In the genomic region with DNA sequence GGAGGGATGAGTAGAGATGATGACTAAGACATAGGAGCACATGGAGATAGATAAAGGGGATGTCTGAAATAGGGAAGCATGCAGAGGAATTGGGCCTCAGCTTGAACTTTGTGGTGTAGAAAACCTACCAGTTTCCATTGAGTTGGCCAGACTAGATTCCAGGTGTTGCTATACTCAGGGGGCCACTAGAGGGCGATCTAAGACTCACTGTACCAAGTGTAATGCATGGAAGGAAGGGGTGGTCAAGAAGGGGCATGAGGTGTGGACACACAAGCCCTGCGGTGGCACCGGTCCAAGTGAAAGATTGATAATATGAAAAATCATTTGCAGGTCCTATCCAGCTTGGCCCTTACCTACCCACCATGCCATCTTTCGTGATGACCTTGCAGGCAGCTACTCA, we compare ENCODE assay signal across 9 mouse cellular contexts. TPM values are rescaled to one million over a fixed set of nuclear protein-coding genes. Genes with fewer than 3 reads are reported as not detected.
DNase-seq lines count a peak whose midpoint lies in the region; ATAC-seq and TF ChIP-seq lines count a peak whose summit lies in the region.
"Had no signal": no experiment of that assay in that cellular context is flagged by ENCODE, and none has a peak within 500 bp of the region (broad histone marks: within the 10 kb centered on the region; RNA-seq: fewer than 3 reads in every experiment).

No protein-coding gene starts in this region.

- H3K4me2 ChIP-seq in kidney, embryonic 15.5 days, result no peak overlapping the region
- H3K4me2 ChIP-seq: neural tube, embryonic 12.5 days had no signal

- ATAC-seq in kidney, embryonic 15.5 days (replicated peaks; ENCODE audit: low FRiP score), result no peak

- no peaks in the 10 kb centered on the region for H3K27me3 ChIP-seq in kidney, embryonic 15.5 days
- peaks cover 11% of the 10 kb centered on the region for H3K27me3 ChIP-seq in liver, adult 2 months (ENCODE audit: control insufficient read depth, insufficient read depth, low read length)
- H3K27me3 ChIP-seq: neural tube, embryonic 12.5 days had no signal

- peak; percentile 75 for TF ChIP-seq CTCF in liver, adult 2 months (IDR thresholded peaks at IDR 0.05; ENCODE audit: low read depth, low read length)

- no peaks in the 10 kb centered on the region for H3K9me3 ChIP-seq in kidney, embryonic 15.5 days (replicated peaks)
- H3K9me3 ChIP-seq: neural tube, embryonic 12.5 days had no signal

- H3K4me3 ChIP-seq in kidney, embryonic 15.5 days (replicated peaks), result no peak overlapping the region
- H3K4me3 ChIP-seq in liver, adult 2 months (ENCODE audit: insufficient read depth, low read depth, low read length), result no peak overlapping the region
- H3K4me3 ChIP-seq: neural tube, embryonic 12.5 days had no signal

- peaks cover 41% of the 10 kb centered on the region for H3K36me3 ChIP-seq in kidney, embryonic 15.5 days
- peaks cover 3% of the 10 kb centered on the region; the same call in 1 of the 2 replicates for H3K36me3 ChIP-seq in liver, adult 2 months (ENCODE audit: control insufficient read depth, insufficient read depth, low read length)

- no peaks in the 10 kb centered on the region for H3K79me2 ChIP-seq in liver, adult 2 months (ENCODE audit: control insufficient read depth, insufficient read depth, low read length)

- no peak for TF ChIP-seq POLR2A in liver, adult 2 months (IDR thresholded peaks at IDR 0.05; ENCODE audit: extremely low read depth, insufficient read depth, low read length)

- DNase-seq in kidney, adult 11 months, result peak; percentile 56
- DNase-seq in adrenal gland, postnatal 10 days, result peak; percentile 83
- peak; percentile 70 for DNase-seq in embryo, embryonic 9.5 days (ENCODE audit: extremely low spot score)
- peak; percentile 49 to 79 for DNase-seq in kidney, adult 8-10 months
- peak; percentile 53 for DNase-seq in liver, adult 2 months (ENCODE audit: extremely low read depth, low read depth, low spot score)
- DNase-seq in retina, embryonic 14.5 days (ENCODE audit: low spot score), result peak; percentile 85
- DNase-seq in thymus, postnatal 4 days, result peak; percentile 86

- peaks cover 16% of the 10 kb centered on the region for H3K4me1 ChIP-seq in kidney, embryonic 15.5 days
- H3K4me1 ChIP-seq in liver, adult 2 months (ENCODE audit: control insufficient read depth, insufficient read depth, low read length), result peaks cover 7% of the 10 kb centered on the region; the same call in 1 of the 2 replicates

- no peak overlapping the region for H3K9ac ChIP-seq in kidney, embryonic 15.5 days
- no peak overlapping the region for H3K9ac ChIP-seq in liver, adult 2 months (ENCODE audit: low read depth, low read length)
- H3K9ac ChIP-seq: neural tube, embryonic 12.5 days had no signal

- no peak overlapping the region for H3K27ac ChIP-seq in kidney, embryonic 15.5 days
- no peak overlapping the region for H3K27ac ChIP-seq in liver, adult 2 months (replicated peaks; ENCODE audit: insufficient read depth, low read depth, low read length)
- H3K27ac ChIP-seq: neural tube, embryonic 12.5 days had no signal

- WGBS in kidney, embryonic 15.5 days, result 47% methylated on average over 4 of the region's 4 CpGs
- 44% methylated on average over 4 of the region's 4 CpGs for whole genome bisulfite sequencing in liver, adult 2 months

RNA-seq across cellular contexts. Expression of a gene that starts 3.2 kb away (rescaled TPM):
- polyA plus RNA-seq in kidney, embryonic 15.5 days (2015; fragmentation: Nextera tagmentation; extraction: Ambion mirVana), result 52.7 and 57.3 TPM in 2 replicates
- 10 to 100 TPM; 28.2 to 28.7 TPM for total RNA-seq in adrenal gland, postnatal 10 days (2021)
- total RNA-seq in liver, adult 2 months (2014; rRNA removed), result 0.09 and 0.27 TPM in 2 replicates
- polyA plus RNA-seq in liver, adult 2 months (2012; rRNA removed), result 0.21 and 0.91 TPM in 2 replicates

RNA-seq across cellular contexts. Expression of a gene that starts 15.3 kb away (rescaled TPM):
- polyA plus RNA-seq in kidney, embryonic 15.5 days (2015; fragmentation: Nextera tagmentation; extraction: Ambion mirVana), result 12.4 and 13.9 TPM in 2 replicates
- 10 to 100 TPM; 17.6 to 21.4 TPM for total RNA-seq in adrenal gland, postnatal 10 days (2021)
- 11.3 and 12.5 TPM in 2 replicates for total RNA-seq in liver, adult 2 months (2014; rRNA removed)
- polyA plus RNA-seq in liver, adult 2 months (2012; rRNA removed), result 8.7 and 10.6 TPM in 2 replicates

RNA-seq across cellular contexts. Expression of a gene that starts 28.7 kb away (rescaled TPM):
- polyA plus RNA-seq in kidney, embryonic 15.5 days (2015; fragmentation: Nextera tagmentation; extraction: Ambion mirVana), result 14.9 and 15.8 TPM in 2 replicates
- total RNA-seq in adrenal gland, postnatal 10 days (2021), result 10 to 100 TPM; 14.8 to 15.4 TPM
- total RNA-seq in liver, adult 2 months (2014; rRNA removed), result 43.6 and 50.5 TPM in 2 replicates
- polyA plus RNA-seq in liver, adult 2 months (2012; rRNA removed), result 76.8 and 86.2 TPM in 2 replicates

RNA-seq across cellular contexts. Expression of a gene that starts 45.3 kb away (rescaled TPM):
- 36.3 and 37.2 TPM in 2 replicates for polyA plus RNA-seq in kidney, embryonic 15.5 days (2015; fragmentation: Nextera tagmentation; extraction: Ambion mirVana)
- 10 to 100 TPM; 21.9 to 26.4 TPM for total RNA-seq in adrenal gland, postnatal 10 days (2021)
- total RNA-seq in liver, adult 2 months (2014; rRNA removed), result 21.9 and 23.0 TPM in 2 replicates
- 8.3 and 11.0 TPM in 2 replicates for polyA plus RNA-seq in liver, adult 2 months (2012; rRNA removed)

RNA-seq across cellular contexts. Expression of a gene that starts 45.3 kb away (rescaled TPM):
- polyA plus RNA-seq in kidney, embryonic 15.5 days (2015; fragmentation: Nextera tagmentation; extraction: Ambion mirVana), result 50.7 and 51.8 TPM in 2 replicates
- total RNA-seq in adrenal gland, postnatal 10 days (2021), result 10 to 100 TPM; 24.1 to 31.3 TPM
- 9.7 and 9.9 TPM in 2 replicates for total RNA-seq in liver, adult 2 months (2014; rRNA removed)
- polyA plus RNA-seq in liver, adult 2 months (2012; rRNA removed), result 8.8 and 12.0 TPM in 2 replicates

Comparison
In these comparisons a context has a peak if more than half of its experiments do, and no peak if none do; other contexts are left out.
1. RNA of a gene that starts 3.2 kb away (total RNA-seq): 28.2 to 28.7 TPM in adrenal gland, postnatal 10 days; 0.09 to 0.27 TPM in liver, adult 2 months; every median in the first group is over 10 times any median in the second.
2. Peak in every context shown above with its lines, with median percentiles within 50 percentile points of each other: DNase-seq.